Mouse (Mus musculus) stomach, embryonic 15.5 days (tissue): Measurements from ENCODE around the gene Slc44a5. TPM values are rescaled to one million over a fixed set of nuclear protein-coding genes. Genes with fewer than 3 reads are reported as not detected.
A peak's percentile ranks its signal among the peaks of the same experiment; 100 is the strongest.

Source experiments
- ATAC-seq: fragments of 200-750 bp; cut with Nextera tagmentation; 2 replicates; pipeline ENCODE4 v1.8.0; 2017; ENCODE audit warnings: low read depth, moderate number of reproducible peaks, moderate TSS enrichment; ENCODE audit not compliant: insufficient read depth, low FRiP score
- H3K27ac ChIP-seq: fragments of 300-500 bp; sonication (generic); 2 replicates; pipeline ENCODE4 v1.5.1; 2015; ENCODE audit warnings: mild to moderate bottlenecking, inconsistent platforms
- H3K27me3 ChIP-seq: fragments of 300-500 bp; sonication (generic); replicated peaks from 2 replicates; pipeline ENCODE4 v1.6.1; 2015; ENCODE audit warnings: inconsistent platforms
- H3K36me3 ChIP-seq: fragments of 300-500 bp; sonication (generic); 2 replicates; pipeline ENCODE4 v1.6.1; 2015; ENCODE audit warnings: inconsistent platforms
- H3K4me1 ChIP-seq: fragments of 300-500 bp; sonication (generic); 2 replicates; pipeline ENCODE4 v1.6.1; 2015; ENCODE audit warnings: inconsistent platforms
- H3K4me2 ChIP-seq: fragments of 300-500 bp; sonication (generic); 2 replicates; pipeline ENCODE4 v1.6.1; 2015; ENCODE audit warnings: mild to moderate bottlenecking, inconsistent platforms
- H3K4me3 ChIP-seq: fragments of 300-500 bp; sonication (generic); replicated peaks from 2 replicates; pipeline ENCODE4 v1.5.1; 2015; ENCODE audit warnings: inconsistent platforms
- H3K9ac ChIP-seq: fragments of 300-500 bp; sonication (generic); 2 replicates; pipeline ENCODE4 v1.6.1; 2015; ENCODE audit warnings: inconsistent platforms
- H3K9me3 ChIP-seq: fragments of 300-500 bp; sonication (generic); 2 replicates; pipeline ENCODE4 v1.6.1; 2016; ENCODE audit warnings: inconsistent platforms
- WGBS: fragments of 180-500 bp; shearing (Covaris S2); methylation state at CpG from one replicate; pipeline ENCODE4 v1.1.7; 2015; 5-methylcytosine and 5-hydroxymethylcytosine counted together
- polyA plus RNA-seq: library from polyadenylated mRNA; unstranded; fragments of >200 nt; fragmentation: Nextera tagmentation; extraction: Ambion mirVana; gene quantifications from 2 replicates; pipeline ENCODE4 v1.2.1, GENCODE M21; 2015

Slc44a5 gene
- polyA plus RNA-seq, 1 experiment from 2014 or later, result 0.78 TPM

- peaks cover 5% of the 10 kb centered on the region; the same call in 1 of the 2 replicates for H3K36me3 ChIP-seq
These were observed 28.8 kb upstream of the Slc44a5 start, which contains the start of gene Acadm for GRCm38 (mm10) chr3:153944335-153944990. Gene Acadm (minus strand): TSS chr3:153944632.

GRCm38 (mm10) chr3:153947271-153947670, 26.0 kb upstream of the Slc44a5 start:
- no peaks in the 10 kb centered on the region for H3K27me3 ChIP-seq
- H3K36me3 ChIP-seq, result no peaks in the 10 kb centered on the region
- no peak overlapping the region for H3K4me2 ChIP-seq
- H3K4me1 ChIP-seq, result peaks cover 9% of the 10 kb centered on the region
- 68% methylated on average over 4 of the region's 4 CpGs for WGBS
- H3K9ac ChIP-seq, result no peak overlapping the region
- no peaks in the 10 kb centered on the region for H3K9me3 ChIP-seq
- ATAC-seq, result no peak
- no peak overlapping the region for H3K4me3 ChIP-seq
- no peak overlapping the region for H3K27ac ChIP-seq

More at GRCm38 (mm10) chr3:153944335-153944990, 28.8 kb upstream of the Slc44a5 start, which contains the start of gene Acadm:
- H3K27me3 ChIP-seq, result no peaks in the 10 kb centered on the region
- H3K4me1 ChIP-seq, result peaks cover 9% of the 10 kb centered on the region
- peak within 1 kb of the TSS; percentile 74 for H3K9ac ChIP-seq
- peak; percentile 99 for ATAC-seq
- H3K4me3 ChIP-seq, result peak within 1 kb of the TSS; percentile 74
- peak within 1 kb of the TSS; percentile 72 for H3K4me2 ChIP-seq
- H3K9me3 ChIP-seq, result no peaks in the 10 kb centered on the region
- WGBS, result under 1% methylated on average over 41 of the region's 41 CpGs
- peak within 1 kb of the TSS; percentile 90 for H3K27ac ChIP-seq

GRCm38 (mm10) chr3:153948176-153948575, 25.1 kb upstream of the Slc44a5 start:
- Histone ChIP-seq H3K9ac (no peak overlapping the region), H3K4me3 (no peak overlapping the region)

GRCm38 (mm10) chr3:153957916-153958315, 15.3 kb upstream of the Slc44a5 start:
- no peak for ATAC-seq
- Histone ChIP-seq H3K4me3 (no peak overlapping the region), H3K27ac (no peak overlapping the region), H3K36me3 (no peaks in the 10 kb centered on the region), H3K4me2 (no peak overlapping the region), H3K4me1 (no peaks in the 10 kb centered on the region), H3K27me3 (no peaks in the 10 kb centered on the region), H3K9ac (no peak overlapping the region), H3K9me3 (no peaks in the 10 kb centered on the region)
- WGBS, result 78% methylated on average over 5 of the region's 5 CpGs

More at GRCm38 (mm10) chr3:153948176-153948575, 25.1 kb upstream of the Slc44a5 start:
- H3K9me3 ChIP-seq, result no peaks in the 10 kb centered on the region
- no peaks in the 10 kb centered on the region for H3K27me3 ChIP-seq
- ATAC-seq, result no peak
- WGBS, result 66% methylated on average over 2 of the region's 2 CpGs
- H3K36me3 ChIP-seq, result no peaks in the 10 kb centered on the region
- H3K27ac ChIP-seq, result no peak overlapping the region
- H3K4me2 ChIP-seq, result no peak overlapping the region
- peaks cover 2% of the 10 kb centered on the region; the same call in 1 of the 2 replicates for H3K4me1 ChIP-seq

- WGBS, result 96% methylated on average over 1 of the region's 1 CpGs
- Histone ChIP-seq H3K4me1 (no peaks in the 10 kb centered on the region), H3K27ac (no peak overlapping the region), H3K27me3 (no peaks in the 10 kb centered on the region), H3K9me3 (no peaks in the 10 kb centered on the region), H3K36me3 (no peaks in the 10 kb centered on the region), H3K4me2 (no peak overlapping the region), H3K4me3 (no peak overlapping the region), H3K9ac (no peak overlapping the region)
- peak; percentile 32; the same call in 1 of the 2 replicates for ATAC-seq
These were observed 14.1 kb upstream of the Slc44a5 start for GRCm38 (mm10) chr3:153959035-153959730.

- Histone ChIP-seq H3K9me3 (no peaks in the 10 kb centered on the region), H3K4me2 (no peak overlapping the region), H3K27ac (no peak overlapping the region), H3K36me3 (no peaks in the 10 kb centered on the region), H3K9ac (no peak overlapping the region), H3K4me1 (no peaks in the 10 kb centered on the region), H3K4me3 (no peak overlapping the region), H3K27me3 (no peaks in the 10 kb centered on the region)
- no peak for ATAC-seq
- WGBS, result 69% methylated on average over 9 of the region's 9 CpGs
These were observed 13.5 kb upstream of the Slc44a5 start for GRCm38 (mm10) chr3:153959731-153960207.

GRCm38 (mm10) chr3:153960884-153961283, 12.4 kb upstream of the Slc44a5 start:
- H3K27me3 ChIP-seq, result no peaks in the 10 kb centered on the region
- H3K9me3 ChIP-seq, result no peaks in the 10 kb centered on the region
- H3K4me3 ChIP-seq, result no peak overlapping the region
- H3K27ac ChIP-seq, result no peak overlapping the region
- H3K9ac ChIP-seq, result no peak overlapping the region
- WGBS, result 68% methylated on average over 2 of the region's 2 CpGs
- H3K36me3 ChIP-seq, result no peaks in the 10 kb centered on the region
- no peak overlapping the region for H3K4me2 ChIP-seq
- H3K4me1 ChIP-seq, result no peaks in the 10 kb centered on the region
- ATAC-seq, result no peak

GRCm38 (mm10) chr3:153961632-153962389, 11.4 kb upstream of the Slc44a5 start:
- no peak overlapping the region for H3K4me3 ChIP-seq
- ATAC-seq, result no peak
- no peak overlapping the region for H3K27ac ChIP-seq
- H3K4me1 ChIP-seq, result no peaks in the 10 kb centered on the region
- WGBS, result 74% methylated on average over 6 of the region's 6 CpGs
- no peaks in the 10 kb centered on the region for H3K27me3 ChIP-seq
- H3K9me3 ChIP-seq, result no peaks in the 10 kb centered on the region
- no peaks in the 10 kb centered on the region for H3K36me3 ChIP-seq
- no peak overlapping the region for H3K4me2 ChIP-seq
- no peak overlapping the region for H3K9ac ChIP-seq

GRCm38 (mm10) chr3:153967447-153967846, 5.8 kb upstream of the Slc44a5 start:
- Histone ChIP-seq H3K9ac (no peak overlapping the region), H3K4me2 (no peak overlapping the region), H3K36me3 (no peaks in the 10 kb centered on the region), H3K9me3 (no peaks in the 10 kb centered on the region), H3K27ac (no peak overlapping the region), H3K4me1 (no peaks in the 10 kb centered on the region), H3K27me3 (no peaks in the 10 kb centered on the region), H3K4me3 (no peak overlapping the region)
- ATAC-seq, result no peak
- 62% methylated on average over 5 of the region's 5 CpGs for WGBS

GRCm38 (mm10) chr3:153968549-153968948, 4.7 kb upstream of the Slc44a5 start:
- H3K9me3 ChIP-seq, result no peaks in the 10 kb centered on the region
- no peak overlapping the region for H3K9ac ChIP-seq
- H3K27me3 ChIP-seq, result peaks cover 8% of the 10 kb centered on the region
- H3K27ac ChIP-seq, result no peak overlapping the region
- no peak for ATAC-seq
- WGBS, result 53% methylated on average over 4 of the region's 4 CpGs
- no peaks in the 10 kb centered on the region for H3K36me3 ChIP-seq
- H3K4me3 ChIP-seq, result no peak overlapping the region
- 0 out of 2 replicates have a peak, but pooled peaks cover 5% of the 10 kb centered on the region for H3K4me1 ChIP-seq
- H3K4me2 ChIP-seq, result no peak overlapping the region

GRCm38 (mm10) chr3:153969451-153969850, 3.8 kb upstream of the Slc44a5 start:
- 82% methylated on average over 4 of the region's 4 CpGs for WGBS
- Histone ChIP-seq H3K27me3 (peaks cover 16% of the 10 kb centered on the region), H3K36me3 (no peaks in the 10 kb centered on the region), H3K4me1 (0 out of 2 replicates have a peak, but pooled peaks cover 10% of the 10 kb centered on the region), H3K4me3 (no peak overlapping the region), H3K4me2 (no peak overlapping the region), H3K9ac (no peak overlapping the region), H3K27ac (no peak overlapping the region), H3K9me3 (no peaks in the 10 kb centered on the region)
- no peak for ATAC-seq
